Mouse (Mus musculus) hindbrain, embryonic 16.5 days (tissue): ENCODE results near the gene Olfr320. TPM values are rescaled to one million over a fixed set of nuclear protein-coding genes. Genes with fewer than 3 reads are reported as not detected.

Experiments
- ATAC-seq: fragments of 200-750 bp; cut with Nextera tagmentation; 2 replicates; pipeline ENCODE4 v1.8.0; 2017; ENCODE audit warnings: moderate TSS enrichment, moderate library complexity
- H3K27ac ChIP-seq: fragments of 300-500 bp; sonication (generic); 2 replicates; pipeline ENCODE4 v1.5.1; 2014; ENCODE audit warnings: low read depth, mild to moderate bottlenecking, control low read depth, low read length, moderate library complexity
- H3K27me3 ChIP-seq: fragments of 300-500 bp; sonication (generic); replicated peaks from 2 replicates; pipeline ENCODE4 v1.6.1; 2014; ENCODE audit warnings: low read length; ENCODE audit not compliant: control insufficient read depth, insufficient read depth
- H3K36me3 ChIP-seq: fragments of 300-500 bp; sonication (generic); 2 replicates; pipeline ENCODE4 v1.6.1; 2014; ENCODE audit warnings: mild to moderate bottlenecking, low read length, moderate library complexity, mixed read lengths; ENCODE audit not compliant: control insufficient read depth, insufficient read depth
- H3K4me1 ChIP-seq: fragments of 300-500 bp; sonication (generic); 2 replicates; pipeline ENCODE4 v1.6.1; 2014; ENCODE audit warnings: low read depth, low read length; ENCODE audit not compliant: control insufficient read depth, insufficient read depth
- H3K4me2 ChIP-seq: fragments of 300-500 bp; sonication (generic); 2 replicates; pipeline ENCODE4 v1.6.1; 2014; ENCODE audit warnings: mild to moderate bottlenecking, low read length, control low read depth, moderate library complexity
- H3K4me3 ChIP-seq: fragments of 300-500 bp; sonication (generic); 2 replicates; pipeline ENCODE4 v1.5.1; 2014; ENCODE audit warnings: mild to moderate bottlenecking, low read length, control low read depth, moderate library complexity
- H3K9ac ChIP-seq: fragments of 300-500 bp; sonication (generic); 2 replicates; pipeline ENCODE4 v1.6.1; 2014; ENCODE audit warnings: low read depth, mild to moderate bottlenecking, control low read depth, low read length, moderate library complexity
- H3K9me3 ChIP-seq: fragments of 300-500 bp; sonication (generic); 2 replicates; pipeline ENCODE4 v1.6.1; 2014; ENCODE audit warnings: mild to moderate bottlenecking, low read length, moderate library complexity; ENCODE audit not compliant: control insufficient read depth
- WGBS: fragments of 180-500 bp; shearing (Covaris S2); extraction: QIAGEN DNeasy Blood & Tissue Kit; methylation state at CpG from one replicate; pipeline ENCODE4 v1.1.7; 2014; 5-methylcytosine and 5-hydroxymethylcytosine counted together
- polyA plus RNA-seq: library from polyadenylated mRNA; unstranded; fragments of >200 nt; fragmentation: Nextera tagmentation; extraction: Ambion mirVana; gene quantifications from 2 replicates; pipeline ENCODE4 v1.2.1, GENCODE M21; 2015

Gene Olfr320
- not detected in 2 replicates for polyA plus RNA-seq

- Histone ChIP-seq H3K9ac (no peak within 1 kb of the TSS), H3K4me2 (no peak within 1 kb of the TSS), H3K27ac (no peak within 1 kb of the TSS), H3K4me1 (no peaks in the 10 kb centered on the region), H3K36me3 (no peaks in the 10 kb centered on the region), H3K4me3 (no peak within 1 kb of the TSS), H3K9me3 (no peaks in the 10 kb centered on the region), H3K27me3 (no peaks in the 10 kb centered on the region)
- ATAC-seq: no peak
- WGBS: 97% methylated on average over 1 of the region's 1 CpGs
Measured at GRCm38 (mm10) chr11:58680799-58681198, at the start of gene Olfr320. Olfr320 (plus strand) TSS chr11:58681099.

- no peaks in the 10 kb centered on the region for H3K27me3 ChIP-seq
- H3K9me3 ChIP-seq: no peaks in the 10 kb centered on the region
- no peaks in the 10 kb centered on the region for H3K4me1 ChIP-seq
- H3K4me3 ChIP-seq: no peak overlapping the region
- H3K27ac ChIP-seq: no peak overlapping the region
- H3K36me3 ChIP-seq: no peaks in the 10 kb centered on the region
- H3K9ac ChIP-seq: no peak overlapping the region
- 71% methylated on average over 4 of the region's 4 CpGs for WGBS
- no peak overlapping the region for H3K4me2 ChIP-seq
- ATAC-seq: no peak
Measured at GRCm38 (mm10) chr11:58634878-58635277, 46.0 kb upstream of the Olfr320 start.

GRCm38 (mm10) chr11:58636376-58636977 is 44.4 kb upstream of the Olfr320 start:
- 27% methylated on average over 4 of the region's 4 CpGs for WGBS
- Histone ChIP-seq H3K27me3 (peaks cover under 1% of the 10 kb centered on the region; the same call in 1 of the 2 replicates), H3K9ac (no peak overlapping the region), H3K36me3 (no peaks in the 10 kb centered on the region), H3K9me3 (no peaks in the 10 kb centered on the region), H3K4me3 (no peak overlapping the region), H3K4me1 (peaks cover 5% of the 10 kb centered on the region), H3K27ac (no peak overlapping the region), H3K4me2 (no peak overlapping the region)
- no peak for ATAC-seq

GRCm38 (mm10) chr11:58638176-58638701 is 42.7 kb upstream of the Olfr320 start:
- no peak for ATAC-seq
- peaks cover 5% of the 10 kb centered on the region; the same call in 1 of the 2 replicates for H3K27me3 ChIP-seq
- H3K4me2 ChIP-seq: no peak overlapping the region
- H3K4me3 ChIP-seq: no peak overlapping the region
- no peak overlapping the region for H3K27ac ChIP-seq
- no peaks in the 10 kb centered on the region for H3K9me3 ChIP-seq
- H3K4me1 ChIP-seq: peaks cover 5% of the 10 kb centered on the region
- WGBS: 69% methylated on average over 7 of the region's 7 CpGs
- H3K36me3 ChIP-seq: no peaks in the 10 kb centered on the region
- H3K9ac ChIP-seq: no peak overlapping the region

- H3K27ac ChIP-seq: no peak within 1 kb of the TSS
- peak within 1 kb of the TSS; percentile 52 for H3K4me3 ChIP-seq
- H3K9me3 ChIP-seq: no peaks in the 10 kb centered on the region
- H3K9ac ChIP-seq: peak within 1 kb of the TSS; percentile 58
- peaks cover 5% of the 10 kb centered on the region; the same call in 1 of the 2 replicates for H3K27me3 ChIP-seq
- H3K4me2 ChIP-seq: peak within 1 kb of the TSS; percentile 98
- H3K4me1 ChIP-seq: peaks cover 5% of the 10 kb centered on the region
- ATAC-seq: peak; percentile 74
- H3K36me3 ChIP-seq: no peaks in the 10 kb centered on the region
- WGBS: 3% methylated on average over 34 of the region's 34 CpGs
Measured at GRCm38 (mm10) chr11:58640272-58640867, 40.5 kb upstream of the Olfr320 start, which contains the start of gene Trim58. Trim58 (plus strand) TSS chr11:58640465.

- WGBS: 26% methylated on average over 14 of the region's 14 CpGs
- H3K9ac ChIP-seq: peak overlapping the region; percentile 58; the same call in 1 of the 2 replicates
Measured at GRCm38 (mm10) chr11:58641057-58641456, 39.8 kb upstream of the Olfr320 start.

GRCm38 (mm10) chr11:58641638-58642358 is 39.1 kb upstream of the Olfr320 start:
- WGBS: 88% methylated on average over 13 of the region's 13 CpGs

More at GRCm38 (mm10) chr11:58641057-58641456, 39.8 kb upstream of the Olfr320 start:
- H3K4me3 ChIP-seq: peak overlapping the region; percentile 52
- peaks cover 5% of the 10 kb centered on the region; the same call in 1 of the 2 replicates for H3K27me3 ChIP-seq
- H3K4me1 ChIP-seq: peaks cover 5% of the 10 kb centered on the region
- peak overlapping the region; percentile 98 for H3K4me2 ChIP-seq
- no peak overlapping the region for H3K27ac ChIP-seq
- no peak for ATAC-seq
- H3K9me3 ChIP-seq: no peaks in the 10 kb centered on the region
- no peaks in the 10 kb centered on the region for H3K36me3 ChIP-seq

GRCm38 (mm10) chr11:58643350-58643749 is 37.5 kb upstream of the Olfr320 start:
- WGBS: 37% methylated on average over 6 of the region's 6 CpGs
- Histone ChIP-seq H3K9me3 (no peaks in the 10 kb centered on the region), H3K4me3 (no peak overlapping the region), H3K4me1 (peaks cover 5% of the 10 kb centered on the region), H3K27ac (no peak overlapping the region), H3K27me3 (peaks cover 5% of the 10 kb centered on the region; the same call in 1 of the 2 replicates), H3K4me2 (no peak overlapping the region), H3K36me3 (no peaks in the 10 kb centered on the region), H3K9ac (no peak overlapping the region)
- ATAC-seq: no peak

More at GRCm38 (mm10) chr11:58641638-58642358, 39.1 kb upstream of the Olfr320 start:
- no peaks in the 10 kb centered on the region for H3K36me3 ChIP-seq
- no peak overlapping the region for H3K4me3 ChIP-seq
- peaks cover 5% of the 10 kb centered on the region for H3K4me1 ChIP-seq
- H3K27ac ChIP-seq: no peak overlapping the region
- H3K4me2 ChIP-seq: no peak overlapping the region
- H3K27me3 ChIP-seq: peaks cover 5% of the 10 kb centered on the region; the same call in 1 of the 2 replicates
- H3K9me3 ChIP-seq: no peaks in the 10 kb centered on the region
- H3K9ac ChIP-seq: no peak overlapping the region
- ATAC-seq: no peak

- H3K27me3 ChIP-seq: no peaks in the 10 kb centered on the region
- no peaks in the 10 kb centered on the region for H3K36me3 ChIP-seq
- H3K4me3 ChIP-seq: no peak overlapping the region
- WGBS: 89% methylated on average over 3 of the region's 3 CpGs
- no peak for ATAC-seq
- no peaks in the 10 kb centered on the region for H3K4me1 ChIP-seq
- no peak overlapping the region for H3K27ac ChIP-seq
- H3K9me3 ChIP-seq: no peaks in the 10 kb centered on the region
- no peak overlapping the region for H3K9ac ChIP-seq
- H3K4me2 ChIP-seq: no peak overlapping the region
Measured at GRCm38 (mm10) chr11:58655151-58655550, 25.7 kb upstream of the Olfr320 start.
